Mouse (Mus musculus) adrenal gland, postnatal 14 days (tissue): ENCODE results near the gene Zdhhc14. TPM values are rescaled to one million over a fixed set of nuclear protein-coding genes. Genes with fewer than 3 reads are reported as not detected.

ENCODE experiments used
- DNase-seq: peaks from one replicate; pipeline ENCODE4 v3.0.0; 2021; ENCODE audit warnings: mixed read lengths
- total RNA-seq: library from RNA; stranded (reverse); gene quantifications from 2 replicates; pipeline ENCODE4 v1.2.3, GENCODE M21; 2021

Gene Zdhhc14
- total RNA-seq, 1 experiment from 2014 or later: 7.0 TPM

GRCm38 (mm10) chr17:5741061-5741460 lies 248.7 kb downstream of the Zdhhc14 start:
- no peak for DNase-seq

- DNase-seq: no peak
Measured at GRCm38 (mm10) chr17:5744016-5744415, 251.7 kb downstream of the Zdhhc14 start.

GRCm38 (mm10) chr17:5746378-5746777 lies 254.0 kb downstream of the Zdhhc14 start:
- no peak for DNase-seq

GRCm38 (mm10) chr17:5747539-5748500 lies 255.5 kb downstream of the Zdhhc14 start:
- DNase-seq: no peak

- DNase-seq: peak; percentile 58
Measured at GRCm38 (mm10) chr17:5748501-5748894, 256.1 kb downstream of the Zdhhc14 start.

- no peak for DNase-seq
Measured at GRCm38 (mm10) chr17:5750278-5750677, 257.9 kb downstream of the Zdhhc14 start.

- no peak for DNase-seq
Measured at GRCm38 (mm10) chr17:5751066-5751465, 258.7 kb downstream of the Zdhhc14 start.

GRCm38 (mm10) chr17:5752322-5752715 lies 260.0 kb downstream of the Zdhhc14 start:
- no peak for DNase-seq

- peak; percentile 89 for DNase-seq
Measured at GRCm38 (mm10) chr17:5752716-5753585, 260.6 kb downstream of the Zdhhc14 start.

- DNase-seq: no peak
Measured at GRCm38 (mm10) chr17:5755489-5755888, 263.1 kb downstream of the Zdhhc14 start.

- no peak for DNase-seq
Measured at GRCm38 (mm10) chr17:5756065-5756464, 263.7 kb downstream of the Zdhhc14 start.

- no peak for DNase-seq
Measured at GRCm38 (mm10) chr17:5756855-5757254, 264.5 kb downstream of the Zdhhc14 start.

GRCm38 (mm10) chr17:5763768-5764167 lies 271.4 kb downstream of the Zdhhc14 start:
- DNase-seq: no peak

GRCm38 (mm10) chr17:5764270-5764669 lies 271.9 kb downstream of the Zdhhc14 start:
- peak; percentile 20 for DNase-seq

GRCm38 (mm10) chr17:5765746-5766145 lies 273.4 kb downstream of the Zdhhc14 start:
- DNase-seq: no peak

- peak; percentile 38 for DNase-seq
Measured at GRCm38 (mm10) chr17:5768164-5768705, 275.9 kb downstream of the Zdhhc14 start.

- peak; percentile 35 for DNase-seq
Measured at GRCm38 (mm10) chr17:5768810-5769520, 276.6 kb downstream of the Zdhhc14 start.

- DNase-seq: peak; percentile 86
Measured at GRCm38 (mm10) chr17:5769776-5770175, 277.4 kb downstream of the Zdhhc14 start.

- peak; percentile 72 for DNase-seq
Measured at GRCm38 (mm10) chr17:5770265-5771249, 278.2 kb downstream of the Zdhhc14 start.

GRCm38 (mm10) chr17:5780213-5780975 lies 288.0 kb downstream of the Zdhhc14 start:
- peak; percentile 45 for DNase-seq
